Mouse (Mus musculus): Measurements from ENCODE around the gene Slc9a3r1. TPM values are rescaled to one million over a fixed set of nuclear protein-coding genes. Genes with fewer than 3 reads are reported as not detected.

The Slc9a3r1 gene
- polyA plus RNA-seq, 1 experiment from 2014 or later, result 43.9 TPM

DNA sequence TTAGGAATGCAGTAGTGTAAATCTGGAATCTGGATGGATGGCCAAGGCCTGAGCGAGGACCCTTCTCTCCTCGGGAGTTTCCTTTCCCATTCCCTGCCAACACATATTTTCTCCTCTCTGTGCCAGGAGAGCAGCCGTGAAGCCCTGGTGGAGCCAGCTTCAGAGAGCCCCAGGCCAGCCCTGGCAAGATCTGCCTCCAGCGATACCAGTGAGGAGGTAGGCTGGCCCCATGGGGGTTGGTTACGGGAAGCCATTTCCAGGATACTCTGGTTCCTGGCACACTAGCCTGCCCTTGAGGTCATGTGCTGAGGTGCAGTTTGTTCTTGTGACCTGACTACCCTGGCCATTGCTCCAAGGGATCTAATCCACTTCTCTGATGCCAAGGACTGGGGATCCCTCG lies 16.7 kb downstream of the Slc9a3r1 start:
- H3K9me3 ChIP-seq, result no peaks in the 10 kb centered on the region
- ATAC-seq (ENCODE audit: insufficient number of reproducible peaks, low FRiP score, low TSS enrichment, low read depth), result no peak
- no peak overlapping the region for H3K4me3 ChIP-seq

DNA sequence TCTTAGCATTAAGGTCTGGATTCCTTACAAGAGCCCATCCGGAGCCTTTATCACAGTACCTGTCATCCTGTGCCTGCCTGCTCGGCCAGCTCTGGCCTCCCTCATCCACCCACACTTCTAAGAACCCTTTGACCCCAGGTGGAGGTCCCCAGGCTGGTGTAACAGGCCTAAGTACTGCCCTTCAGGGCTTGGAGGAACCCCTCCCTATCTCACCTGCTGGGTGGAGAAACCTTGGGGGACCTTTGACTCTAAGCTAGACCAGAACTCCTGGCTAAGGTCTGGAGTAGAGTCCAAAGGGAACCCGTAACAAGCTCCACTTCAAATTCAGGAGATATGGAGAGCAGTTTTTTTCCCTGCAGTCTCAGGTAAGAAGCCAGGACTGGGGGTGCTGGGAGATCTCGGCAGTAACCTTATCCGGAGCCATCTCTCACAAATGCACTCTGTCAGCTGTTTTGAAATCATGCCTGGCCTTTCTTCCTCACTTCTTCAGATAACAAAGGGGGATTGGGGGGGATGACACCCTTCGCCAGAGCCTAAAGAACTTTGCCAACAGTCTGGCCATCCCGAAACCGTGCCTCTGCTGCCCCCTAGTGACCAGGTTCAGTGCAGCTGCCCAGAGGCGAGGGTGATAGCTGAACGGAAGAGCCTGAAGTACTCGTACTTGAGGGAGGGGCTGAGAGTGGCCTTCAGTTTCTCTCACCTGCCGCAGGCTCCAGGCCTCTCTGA lies 18.9 kb downstream of the Slc9a3r1 start:
- Histone ChIP-seq H3K27me3 (no peaks in the 10 kb centered on the region), H3K4me2 (no peak overlapping the region), H3K27ac (no peak overlapping the region), H3K9ac (no peak overlapping the region), H3K4me3 (no peak overlapping the region), H3K36me3 (0 out of 2 replicates have a peak, but pooled peaks cover 6% of the 10 kb centered on the region), H3K9me3 (no peaks in the 10 kb centered on the region), H3K4me1 (peaks cover 32% of the 10 kb centered on the region)
- ATAC-seq (ENCODE audit: insufficient number of reproducible peaks, low FRiP score, low TSS enrichment, low read depth), result no peak
- WGBS, result 22% methylated on average over 12 of the region's 12 CpGs

More for the DNA sequence above, 16.7 kb downstream of the Slc9a3r1 start:
- H3K4me1 ChIP-seq, result peaks cover 40% of the 10 kb centered on the region
- WGBS, result 64% methylated on average over 6 of the region's 6 CpGs
- H3K27ac ChIP-seq, result 0 out of 2 replicates have a peak overlapping the region, but pooled peaks have one; percentile 9
- H3K36me3 ChIP-seq, result 0 out of 2 replicates have a peak, but pooled peaks cover 6% of the 10 kb centered on the region
- H3K4me2 ChIP-seq, result no peak overlapping the region
- no peak overlapping the region for H3K9ac ChIP-seq
- H3K27me3 ChIP-seq, result peaks cover 2% of the 10 kb centered on the region; the same call in 1 of the 2 replicates

- WGBS, result 28% methylated on average over 4 of the region's 4 CpGs
- Histone ChIP-seq H3K36me3 (peaks cover 15% of the 10 kb centered on the region; the same call in 1 of the 2 replicates), H3K4me1 (peaks cover 19% of the 10 kb centered on the region), H3K4me3 (no peak overlapping the region), H3K9me3 (no peaks in the 10 kb centered on the region), H3K9ac (no peak overlapping the region), H3K27me3 (no peaks in the 10 kb centered on the region), H3K4me2 (no peak overlapping the region), H3K27ac (no peak overlapping the region)
- ATAC-seq (ENCODE audit: insufficient number of reproducible peaks, low FRiP score, low TSS enrichment, low read depth), result no peak
Observed at GRCm38 (mm10) chr11:115184973-115185372, 21.8 kb downstream of the Slc9a3r1 start.

GRCm38 (mm10) chr11:115187224-115187639 lies 24.1 kb downstream of the Slc9a3r1 start, which contains the start of gene Tmem104:
Tmem104 (plus strand) TSS chr11:115187487.
- peak within 1 kb of the TSS; percentile 63 for H3K9ac ChIP-seq
- H3K9me3 ChIP-seq, result no peaks in the 10 kb centered on the region
- ATAC-seq (ENCODE audit: insufficient number of reproducible peaks, low FRiP score, low TSS enrichment, low read depth), result peak; percentile 89
- H3K4me1 ChIP-seq, result peaks cover 19% of the 10 kb centered on the region
- peaks cover 23% of the 10 kb centered on the region; the same call in 1 of the 2 replicates for H3K36me3 ChIP-seq
- WGBS, result under 1% methylated on average over 39 of the region's 39 CpGs
- H3K27ac ChIP-seq, result peak within 1 kb of the TSS; percentile 86
- peak within 1 kb of the TSS; percentile 60 for H3K4me3 ChIP-seq
- H3K4me2 ChIP-seq, result peak within 1 kb of the TSS; percentile 73
- H3K27me3 ChIP-seq, result no peaks in the 10 kb centered on the region

GRCm38 (mm10) chr11:115187693-115188092 lies 24.6 kb downstream of the Slc9a3r1 start, which contains the start of gene Nat9:
Nat9 (minus strand) TSS chr11:115187859.
- Histone ChIP-seq H3K27me3 (no peaks in the 10 kb centered on the region), H3K4me1 (peaks cover 18% of the 10 kb centered on the region), H3K27ac (peak within 1 kb of the TSS; percentile 86), H3K4me2 (peak within 1 kb of the TSS; percentile 73), H3K9me3 (no peaks in the 10 kb centered on the region), H3K9ac (peak within 1 kb of the TSS; percentile 63), H3K4me3 (peak within 1 kb of the TSS; percentile 60), H3K36me3 (peaks cover 23% of the 10 kb centered on the region; the same call in 1 of the 2 replicates)
- ATAC-seq (ENCODE audit: insufficient number of reproducible peaks, low FRiP score, low TSS enrichment, low read depth), result no peak
- WGBS, result 12% methylated on average over 12 of the region's 12 CpGs

DNA sequence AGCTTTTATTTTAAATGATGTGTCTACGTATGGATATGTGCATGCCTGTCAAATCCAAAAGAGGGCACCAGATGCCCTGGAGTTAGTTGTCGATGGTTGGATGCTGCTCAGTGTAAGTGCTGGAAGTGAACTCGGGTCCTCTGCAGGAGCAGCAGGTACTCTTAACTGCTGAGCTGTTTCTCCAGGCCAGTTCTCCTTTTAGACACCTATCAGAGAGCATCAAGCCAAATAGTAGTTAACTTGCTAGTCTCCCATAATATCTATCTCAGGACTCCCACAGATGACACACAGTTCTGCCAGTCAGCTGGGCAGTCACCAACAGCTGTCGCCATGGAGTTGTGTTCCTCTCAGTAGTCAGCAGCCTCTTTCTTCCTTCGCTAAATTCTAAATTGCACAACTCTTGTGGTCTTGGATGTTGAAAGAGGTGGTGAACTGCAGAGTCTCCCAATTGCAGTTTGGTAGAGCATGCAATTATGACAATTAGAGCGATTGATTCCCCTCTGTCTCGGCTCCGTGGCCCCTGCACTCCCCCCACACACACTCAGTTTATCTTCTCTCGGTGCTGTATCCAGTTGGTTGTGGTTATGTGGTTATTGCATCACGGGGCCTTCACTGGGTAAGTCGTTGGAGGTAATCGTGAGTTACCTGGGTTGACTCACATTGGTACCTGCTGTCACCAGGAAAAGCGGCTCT lies 25.5 kb downstream of the Slc9a3r1 start:
- Histone ChIP-seq H3K4me1 (peaks cover 16% of the 10 kb centered on the region), H3K36me3 (peaks cover 17% of the 10 kb centered on the region; the same call in 1 of the 2 replicates), H3K9ac (no peak overlapping the region), H3K27ac (no peak overlapping the region), H3K9me3 (no peaks in the 10 kb centered on the region), H3K4me3 (no peak overlapping the region), H3K4me2 (0 out of 2 replicates have a peak overlapping the region, but pooled peaks have one; percentile 73), H3K27me3 (no peaks in the 10 kb centered on the region)
- no peak for ATAC-seq (ENCODE audit: insufficient number of reproducible peaks, low FRiP score, low TSS enrichment, low read depth)
- WGBS, result 85% methylated on average over 13 of the region's 13 CpGs

DNA sequence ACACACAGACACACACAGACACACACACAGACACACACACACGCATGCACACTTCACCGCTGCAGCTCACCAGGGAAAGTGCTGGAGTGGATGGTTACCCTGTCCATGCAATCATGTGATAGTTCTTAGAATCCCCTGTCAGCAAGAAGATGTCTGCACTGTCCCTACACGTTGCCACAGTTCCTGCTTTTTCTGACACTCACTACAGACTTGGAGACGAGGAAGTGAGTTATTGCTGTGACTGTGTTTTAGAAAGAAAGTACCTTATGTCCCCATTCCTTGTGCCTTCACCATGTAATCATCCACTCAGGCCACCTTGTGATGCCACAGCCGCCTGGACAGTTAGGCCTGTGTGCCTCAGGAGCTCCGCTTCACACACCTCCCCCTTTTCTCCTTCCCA lies 26.2 kb downstream of the Slc9a3r1 start:
- Histone ChIP-seq H3K4me2 (no peak overlapping the region), H3K4me1 (peaks cover 16% of the 10 kb centered on the region), H3K27ac (no peak overlapping the region), H3K4me3 (no peak overlapping the region), H3K27me3 (no peaks in the 10 kb centered on the region), H3K9ac (no peak overlapping the region), H3K36me3 (peaks cover 17% of the 10 kb centered on the region; the same call in 1 of the 2 replicates), H3K9me3 (no peaks in the 10 kb centered on the region)
- 84% methylated on average over 6 of the region's 6 CpGs for WGBS
- ATAC-seq (ENCODE audit: insufficient number of reproducible peaks, low FRiP score, low TSS enrichment, low read depth), result no peak

- Histone ChIP-seq H3K9me3 (no peaks in the 10 kb centered on the region), H3K36me3 (peaks cover 23% of the 10 kb centered on the region), H3K27me3 (no peaks in the 10 kb centered on the region), H3K4me1 (peaks cover 7% of the 10 kb centered on the region), H3K4me2 (no peak overlapping the region), H3K9ac (no peak overlapping the region), H3K27ac (no peak overlapping the region), H3K4me3 (no peak overlapping the region)
- ATAC-seq (ENCODE audit: insufficient number of reproducible peaks, low FRiP score, low TSS enrichment, low read depth), result no peak
- WGBS, result 65% methylated on average over 9 of the region's 9 CpGs
Observed at GRCm38 (mm10) chr11:115192180-115192579, 29.0 kb downstream of the Slc9a3r1 start.

- H3K36me3 ChIP-seq, result peaks cover 28% of the 10 kb centered on the region
- H3K4me3 ChIP-seq, result no peak overlapping the region
- ATAC-seq (ENCODE audit: insufficient number of reproducible peaks, low FRiP score, low TSS enrichment, low read depth), result no peak
- no peak overlapping the region for H3K4me2 ChIP-seq
- H3K4me1 ChIP-seq, result no peaks in the 10 kb centered on the region
- no peaks in the 10 kb centered on the region for H3K9me3 ChIP-seq
- H3K27me3 ChIP-seq, result no peaks in the 10 kb centered on the region
- no peak overlapping the region for H3K9ac ChIP-seq
- 86% methylated on average over 6 of the region's 6 CpGs for WGBS
- no peak overlapping the region for H3K27ac ChIP-seq
Observed at GRCm38 (mm10) chr11:115194693-115195092, 31.6 kb downstream of the Slc9a3r1 start.

DNA sequence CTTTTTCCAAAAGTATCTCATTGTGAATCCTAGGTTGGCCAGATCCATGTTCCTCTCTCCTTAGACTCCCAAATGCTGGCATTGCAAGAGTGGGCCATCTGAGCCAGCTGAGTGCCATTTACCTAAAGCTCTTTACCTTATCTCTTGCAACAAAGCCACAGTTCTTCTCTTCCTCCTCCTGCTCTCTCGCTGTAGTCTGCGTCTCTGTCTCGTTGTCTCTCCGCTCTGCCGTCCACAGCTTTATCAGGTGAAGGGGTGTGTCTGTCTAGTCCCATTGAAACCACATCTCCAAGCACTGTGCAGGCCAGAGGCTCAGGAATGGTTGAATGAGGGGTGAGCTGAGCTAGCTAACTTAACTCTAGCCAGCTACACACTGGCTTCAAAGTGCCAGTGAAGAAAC lies 32.8 kb downstream of the Slc9a3r1 start:
- Histone ChIP-seq H3K9me3 (no peaks in the 10 kb centered on the region), H3K4me2 (no peak overlapping the region), H3K27me3 (no peaks in the 10 kb centered on the region), H3K36me3 (peaks cover 28% of the 10 kb centered on the region), H3K4me1 (no peaks in the 10 kb centered on the region), H3K27ac (no peak overlapping the region), H3K4me3 (no peak overlapping the region), H3K9ac (no peak overlapping the region)
- 91% methylated on average over 5 of the region's 5 CpGs for WGBS
- ATAC-seq (ENCODE audit: insufficient number of reproducible peaks, low FRiP score, low TSS enrichment, low read depth), result no peak

GRCm38 (mm10) chr11:115197558-115197957 lies 34.4 kb downstream of the Slc9a3r1 start:
- Histone ChIP-seq H3K27ac (no peak overlapping the region), H3K9me3 (no peaks in the 10 kb centered on the region), H3K4me2 (no peak overlapping the region), H3K36me3 (peaks cover 37% of the 10 kb centered on the region), H3K9ac (no peak overlapping the region), H3K4me1 (no peaks in the 10 kb centered on the region), H3K27me3 (no peaks in the 10 kb centered on the region), H3K4me3 (no peak overlapping the region)
- WGBS, result 78% methylated on average over 8 of the region's 8 CpGs
- ATAC-seq (ENCODE audit: insufficient number of reproducible peaks, low FRiP score, low TSS enrichment, low read depth), result no peak

GRCm38 (mm10) chr11:115198932-115199384 lies 35.8 kb downstream of the Slc9a3r1 start:
- Histone ChIP-seq H3K9ac (no peak overlapping the region), H3K27me3 (no peaks in the 10 kb centered on the region), H3K4me3 (no peak overlapping the region), H3K4me1 (no peaks in the 10 kb centered on the region), H3K9me3 (no peaks in the 10 kb centered on the region), H3K36me3 (peaks cover 44% of the 10 kb centered on the region), H3K4me2 (no peak overlapping the region), H3K27ac (no peak overlapping the region)
- WGBS, result 35% methylated on average over 12 of the region's 12 CpGs
- no peak for ATAC-seq (ENCODE audit: insufficient number of reproducible peaks, low FRiP score, low TSS enrichment, low read depth)
